Mouse (Mus musculus): ENCODE results near the gene Xkr7. TPM values are rescaled to one million over a fixed set of nuclear protein-coding genes. Genes with fewer than 3 reads are reported as not detected.

Gene Xkr7
- total RNA-seq, 2 experiments from 2014 or later: 0.86 to 1.3 TPM

- peak; percentile 80 to 84 for DNase-seq (ENCODE audit: low spot score in 2 of 2)
These were observed 611 bp downstream of the Xkr7 start for GRCm38 (mm10) chr2:153032083-153032842.

- no peak for DNase-seq (ENCODE audit: low spot score in 2 of 2)
These were observed 1.3 kb downstream of the Xkr7 start for GRCm38 (mm10) chr2:153032973-153033372.

DNA sequence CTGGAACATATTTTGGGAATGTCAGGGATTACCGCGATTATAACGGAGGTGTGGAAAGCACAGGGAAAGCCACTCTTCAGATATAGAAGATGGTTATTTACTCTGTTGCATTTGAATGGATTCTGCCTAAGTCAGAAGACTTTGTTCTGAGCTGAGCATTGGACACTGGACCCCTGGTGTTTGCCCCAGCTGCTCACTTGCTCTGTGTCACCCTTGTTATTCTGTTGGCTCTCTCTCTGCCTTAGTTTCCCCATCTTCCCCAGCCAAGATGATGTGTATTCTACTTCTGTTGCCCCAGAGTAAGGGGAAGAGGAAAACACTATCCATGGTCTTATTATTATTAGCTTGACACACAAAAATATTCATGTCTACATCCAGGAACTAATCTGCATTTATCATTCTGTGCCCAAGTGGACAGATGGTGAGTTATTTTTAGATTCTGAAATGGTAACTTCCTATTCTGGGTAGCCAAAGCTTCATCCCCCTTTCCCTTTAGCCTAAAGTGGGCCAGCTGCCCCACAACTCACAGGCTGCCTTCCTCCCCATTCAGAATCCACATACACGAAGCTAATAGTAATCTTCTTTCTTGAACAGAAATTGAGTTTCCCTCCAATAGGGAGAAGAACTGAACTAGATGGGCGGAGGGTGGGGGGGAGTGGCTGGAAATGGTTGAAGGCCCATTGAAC lies 2.0 kb downstream of the Xkr7 start:
- DNase-seq (ENCODE audit: low spot score in 2 of 2): no peak

DNA sequence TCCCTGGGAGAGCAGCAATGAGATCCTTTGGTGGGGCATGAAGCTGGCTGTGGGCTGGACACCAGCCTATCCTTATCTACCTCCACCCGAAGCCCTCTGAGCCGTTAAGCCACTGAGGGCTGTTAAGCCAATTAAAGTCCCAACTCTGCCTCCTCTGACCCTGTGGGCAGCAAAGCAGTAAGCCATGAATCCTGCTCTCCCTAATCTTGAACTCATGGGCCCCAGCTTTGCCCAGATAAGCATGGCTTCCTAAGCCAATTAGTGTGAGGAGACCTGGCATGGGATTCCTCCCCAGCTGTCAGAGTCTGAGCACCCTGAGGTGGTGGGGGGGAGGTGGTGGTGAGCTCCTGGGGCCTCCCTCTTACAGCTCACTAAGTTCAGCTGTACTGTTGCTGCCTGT lies 5.0 kb downstream of the Xkr7 start:
- no peak for DNase-seq (ENCODE audit: low spot score in 2 of 2)

- DNase-seq (ENCODE audit: low spot score in 2 of 2): no peak
These were observed 12.2 kb downstream of the Xkr7 start for GRCm38 (mm10) chr2:153043886-153044285.

DNA sequence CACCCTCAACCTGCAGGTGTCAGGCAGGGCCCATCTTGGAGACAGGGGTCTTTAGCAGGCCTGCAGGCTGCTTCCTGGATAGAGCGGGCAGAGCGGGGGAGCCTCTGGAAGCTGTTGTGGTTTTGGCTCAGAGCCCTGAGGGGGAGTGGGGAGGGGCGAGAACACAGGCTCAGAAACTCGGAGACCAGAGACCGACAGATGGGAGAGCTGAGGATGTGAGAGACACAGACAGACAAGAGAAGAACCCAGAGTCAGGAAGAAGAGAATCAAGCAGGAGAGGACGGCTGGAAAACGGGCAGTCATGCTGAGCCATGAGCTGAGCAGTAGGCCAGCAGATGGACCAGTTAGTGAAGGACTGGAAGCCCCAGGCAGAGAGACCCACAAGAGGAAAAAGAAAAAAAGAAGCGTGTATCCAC lies 14.2 kb downstream of the Xkr7 start:
- DNase-seq (ENCODE audit: low spot score in 2 of 2): no peak

DNA sequence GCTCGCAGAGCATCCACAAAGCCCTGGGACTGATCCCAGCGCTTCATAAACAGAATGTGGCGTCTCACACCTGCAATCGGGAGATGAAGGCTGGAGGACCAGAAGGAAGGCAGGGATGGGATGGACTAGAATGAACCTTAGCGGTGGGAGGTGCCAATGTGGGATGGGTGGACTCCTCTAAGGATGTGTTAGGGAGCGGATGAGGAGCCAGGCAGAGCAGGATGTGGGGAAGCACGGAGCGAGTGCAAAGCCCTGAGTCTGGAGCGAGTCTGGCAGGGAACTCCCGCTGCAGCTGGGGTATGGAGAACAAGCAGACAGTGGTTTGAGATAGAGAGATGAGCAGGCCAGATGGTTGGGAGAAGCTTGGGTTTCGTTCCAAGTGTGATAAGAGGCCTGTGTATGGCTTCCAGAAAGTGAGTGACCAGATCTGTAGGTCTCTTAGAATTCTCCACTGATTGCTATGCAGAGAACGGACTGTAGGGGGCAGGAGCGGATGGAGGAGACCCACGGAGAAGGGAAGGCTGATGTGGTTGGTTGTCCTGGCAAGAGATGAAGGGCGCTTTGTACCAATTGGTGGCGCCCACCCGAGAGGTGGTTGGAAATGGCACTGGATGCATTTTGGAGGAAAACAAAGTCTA lies 16.3 kb downstream of the Xkr7 start:
- DNase-seq (ENCODE audit: low spot score in 2 of 2): peak; percentile 58 to 63

DNA sequence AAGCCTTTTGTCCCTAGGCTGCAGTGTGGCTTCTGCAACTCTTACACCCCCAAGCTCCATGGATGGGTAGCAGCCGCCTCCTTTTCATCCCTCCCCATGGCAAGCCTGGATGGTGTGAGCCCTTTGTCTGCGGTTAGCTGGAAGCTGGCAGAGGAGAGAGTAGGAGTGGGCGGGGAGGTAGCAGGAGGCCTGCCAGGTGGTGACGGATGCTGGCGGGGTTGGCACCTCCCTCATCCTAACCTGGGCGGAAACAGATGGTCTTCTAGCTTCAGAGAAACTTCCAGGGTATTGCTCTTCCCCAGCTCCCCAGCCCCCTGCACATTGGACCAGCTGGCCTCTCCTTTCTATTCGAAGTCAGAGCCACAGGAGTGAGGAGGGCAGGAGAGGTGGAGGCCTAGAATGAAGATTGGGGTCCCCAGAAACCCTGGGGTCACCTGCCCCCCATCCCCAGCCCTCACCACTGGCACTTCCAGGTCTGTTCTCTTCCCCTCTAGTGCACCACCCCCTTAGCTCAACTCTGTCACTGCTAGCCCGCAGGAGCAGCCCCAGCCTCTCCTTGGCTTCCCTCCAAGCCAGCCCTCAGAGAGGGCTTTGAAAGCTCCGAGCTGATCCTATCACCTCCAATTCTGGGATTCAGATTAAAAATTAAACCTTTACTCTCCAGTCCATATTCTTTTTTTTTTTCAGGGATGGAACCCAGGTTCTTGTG lies 17.8 kb downstream of the Xkr7 start:
- DNase-seq (ENCODE audit: low spot score in 2 of 2): no peak

- DNase-seq (ENCODE audit: low spot score in 2 of 2): no peak
These were observed 18.3 kb downstream of the Xkr7 start for GRCm38 (mm10) chr2:153049997-153050358.

GRCm38 (mm10) chr2:153051095-153051494 lies 19.4 kb downstream of the Xkr7 start:
- DNase-seq (ENCODE audit: low spot score in 2 of 2): no peak

DNA sequence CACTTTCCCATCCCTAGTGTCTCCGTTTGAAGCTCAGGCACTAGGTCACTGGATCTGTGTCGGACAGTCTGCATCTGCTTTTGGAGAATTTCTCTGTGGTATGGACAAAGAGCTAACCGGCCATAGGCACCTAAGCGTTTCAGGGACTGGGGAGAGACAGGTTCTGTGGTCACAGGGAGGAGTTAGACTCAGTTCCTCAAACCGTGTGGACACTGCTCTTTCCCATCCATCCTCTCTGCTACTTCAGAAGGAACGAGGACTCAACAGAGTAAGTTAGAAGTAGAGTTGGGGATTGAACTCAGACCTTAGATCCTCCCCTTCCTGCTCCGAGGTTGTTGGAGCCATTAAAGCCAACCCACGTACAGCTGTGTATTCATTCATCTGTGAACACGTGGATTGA lies 19.9 kb downstream of the Xkr7 start:
- DNase-seq (ENCODE audit: low spot score in 2 of 2): no peak

DNA sequence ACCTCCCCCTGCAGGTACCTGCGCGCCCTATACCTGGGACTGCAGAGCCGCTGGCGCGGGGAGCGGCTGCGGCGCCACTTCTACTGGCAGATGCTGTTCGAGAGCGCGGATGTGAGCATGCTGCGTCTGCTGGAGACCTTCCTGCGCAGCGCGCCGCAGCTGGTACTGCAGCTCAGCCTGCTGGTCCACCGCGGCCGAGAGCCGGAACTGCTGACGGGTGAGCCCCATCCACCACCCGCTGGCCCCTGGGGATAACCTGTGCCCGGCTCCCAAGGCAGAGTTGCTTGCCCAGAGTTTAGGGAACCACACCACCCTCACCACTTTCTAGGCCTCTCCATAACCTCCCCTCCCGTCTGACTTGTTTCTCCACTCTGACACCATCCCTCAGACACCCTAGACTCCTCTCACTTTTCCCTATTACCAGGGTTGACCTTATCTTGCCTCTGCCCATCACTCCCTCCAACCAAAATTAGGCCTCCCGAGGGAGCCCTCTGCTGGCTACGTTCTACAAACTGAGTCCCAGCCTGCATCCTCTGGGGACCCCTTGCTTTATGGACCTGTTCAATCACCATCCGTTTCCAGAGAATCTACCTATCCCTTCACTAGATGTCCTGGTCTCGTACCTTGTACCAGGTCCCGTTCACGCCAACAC lies 21.2 kb downstream of the Xkr7 start:
- DNase-seq (ENCODE audit: low spot score in 2 of 2): no peak

- DNase-seq (ENCODE audit: low spot score in 2 of 2): no peak
These were observed 22.2 kb downstream of the Xkr7 start for GRCm38 (mm10) chr2:153053896-153054295.

GRCm38 (mm10) chr2:153055270-153055920 lies 23.7 kb downstream of the Xkr7 start:
- no peak for DNase-seq (ENCODE audit: low spot score in 2 of 2)

GRCm38 (mm10) chr2:153058365-153058764 lies 26.7 kb downstream of the Xkr7 start:
- no peak for DNase-seq (ENCODE audit: low spot score in 2 of 2)

DNA sequence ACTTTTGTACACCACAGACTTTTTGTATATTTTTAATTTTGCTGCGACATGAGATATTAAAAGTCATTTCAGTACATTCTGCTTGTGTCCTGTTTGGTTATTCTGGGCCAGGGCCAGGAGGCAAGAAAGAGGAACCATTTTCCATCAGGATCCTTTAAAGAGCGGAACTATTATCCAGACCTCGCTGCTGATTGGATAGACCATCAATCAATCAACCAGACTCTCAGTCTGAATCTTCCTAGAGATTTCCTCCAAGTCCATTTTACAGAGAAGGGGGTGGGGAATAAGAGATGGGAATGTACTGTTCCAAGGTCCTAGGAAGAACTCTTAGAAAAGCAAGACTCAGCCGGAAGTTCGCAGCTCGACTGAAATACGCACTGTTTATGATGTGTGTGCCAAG lies 28.6 kb downstream of the Xkr7 start:
- DNase-seq (ENCODE audit: low spot score in 2 of 2): no peak

DNA sequence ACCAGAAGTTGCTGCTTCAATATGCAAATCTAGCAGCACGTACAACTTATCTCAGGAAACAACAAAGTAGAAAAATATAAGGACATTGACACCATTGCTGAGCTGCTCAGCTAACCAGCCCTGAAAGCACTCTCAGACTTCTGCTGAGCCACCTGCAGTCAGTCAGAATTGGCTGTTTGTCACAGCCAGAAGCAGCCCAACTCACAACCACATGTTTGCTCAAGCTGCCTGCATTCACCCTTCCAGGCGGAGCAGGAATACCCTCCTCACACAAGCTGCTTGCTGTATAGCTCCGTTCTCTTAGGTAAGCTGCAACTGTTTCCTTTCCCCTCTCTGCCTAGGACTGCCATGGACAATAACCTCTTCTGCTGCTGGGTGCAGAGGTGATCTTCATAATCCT lies 31.7 kb downstream of the Xkr7 start:
- no peak for DNase-seq (ENCODE audit: low spot score in 2 of 2)

DNA sequence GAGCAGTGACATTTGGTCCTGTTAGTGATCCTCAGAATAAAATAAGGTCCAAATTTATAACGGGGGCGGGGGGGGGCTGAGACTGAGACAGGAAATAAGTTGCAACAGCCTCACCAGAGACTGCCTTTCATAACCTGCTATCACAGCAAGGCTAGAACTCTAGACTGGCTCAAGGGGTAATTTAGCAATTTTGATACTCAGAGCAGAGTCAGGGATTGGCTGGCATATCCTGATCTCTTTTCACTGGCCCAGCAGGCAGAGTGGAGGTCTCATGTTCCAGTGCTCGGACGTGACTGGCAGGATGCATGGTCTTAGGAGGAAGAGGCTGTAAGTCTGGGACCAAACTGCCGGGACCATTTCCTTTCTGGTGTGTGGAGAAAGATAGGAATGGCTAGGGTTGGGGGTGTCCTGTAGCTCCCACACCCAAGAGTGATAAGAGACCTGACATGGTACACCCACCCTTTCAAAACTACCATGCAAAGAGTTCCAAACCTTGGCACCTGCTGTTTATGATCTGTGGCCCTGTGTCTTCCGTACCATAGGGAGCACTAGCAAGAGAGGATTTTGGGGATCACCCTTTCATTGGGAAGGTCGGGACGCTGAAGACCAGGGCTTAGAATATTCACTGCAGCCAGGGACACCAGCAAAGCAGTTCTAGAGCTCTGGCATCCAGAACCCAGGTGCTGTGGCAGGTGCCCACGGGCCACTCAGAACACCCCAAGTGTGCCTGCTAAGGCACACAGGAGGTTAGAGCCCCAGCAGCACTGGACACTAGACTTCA lies 32.7 kb downstream of the Xkr7 start:
- no peak for DNase-seq (ENCODE audit: low spot score in 2 of 2)

- peak in 1 of 2 experiments; percentile 35 for DNase-seq (ENCODE audit: low spot score in 2 of 2)
These were observed 34.3 kb downstream of the Xkr7 start, which contains the start of gene Ccm2l for GRCm38 (mm10) chr2:153065747-153066508. TSS of gene Ccm2l (plus strand) at chr2:153065955.

Data from adrenal gland, adult 18-20 months (tissue).